Comparison of ENCODE assay signal across 16 mouse cellular contexts in the genomic region with DNA sequence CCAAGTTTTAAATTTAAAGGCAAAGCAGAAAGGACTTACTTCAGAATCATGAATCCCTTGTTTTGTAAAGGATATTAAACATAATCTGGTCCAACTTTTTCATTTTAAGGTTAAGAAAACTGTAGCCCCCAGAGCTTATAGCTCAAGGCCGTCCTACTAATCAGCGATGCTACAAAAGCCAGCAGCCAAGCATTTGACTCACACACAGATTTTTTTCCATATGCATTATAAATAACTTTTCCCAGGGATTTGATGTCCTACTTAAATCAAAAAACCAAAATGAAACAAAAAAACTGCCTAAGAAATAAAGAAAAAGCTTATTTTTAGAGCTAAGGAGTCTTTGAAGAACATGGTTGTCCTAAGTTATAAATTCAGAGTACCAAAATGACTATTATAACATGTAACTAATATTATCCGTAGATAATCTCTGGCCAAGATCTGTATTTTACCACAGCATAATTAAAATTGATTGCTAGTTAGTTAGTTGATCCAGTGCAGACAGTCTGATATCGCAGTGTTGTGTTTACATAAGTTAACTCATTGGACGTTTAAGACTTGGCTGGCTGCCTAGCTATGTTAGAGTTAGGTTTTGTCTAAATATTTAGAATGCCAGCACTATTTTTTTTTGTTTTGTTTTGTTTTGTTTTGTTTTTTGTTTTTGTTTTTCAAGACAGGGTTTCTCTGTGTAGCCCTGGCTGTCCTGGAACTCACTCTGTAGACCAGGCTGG.
"Had no signal": no experiment of that assay in that cellular context is flagged by ENCODE, and none has a peak within 500 bp of the region (broad histone marks: within the 10 kb centered on the region; RNA-seq: fewer than 3 reads in every experiment).

No protein-coding gene starts in this region.

- H3K9me3 ChIP-seq: limb, embryonic 12.5 days; liver, embryonic 15.5 days; megakaryocyte, embryonic 14.5 days; midbrain, embryonic 15.5 days; neural tube, embryonic 12.5 days had no signal

- DNase-seq: kidney, postnatal 25 days; layer of hippocampus, postnatal 36 days; lung, adult 2 months; lung, postnatal 10 days; thymus, adult 18-20 months; thymus, postnatal 14 days had no signal

- H3K9ac ChIP-seq: limb, embryonic 12.5 days; liver, embryonic 15.5 days; midbrain, embryonic 15.5 days; neural tube, embryonic 12.5 days had no signal

- ATAC-seq: intestine, postnatal 0 days; midbrain, embryonic 15.5 days had no signal

- H3K4me3 ChIP-seq: limb, embryonic 12.5 days; liver, embryonic 15.5 days; megakaryocyte, embryonic 14.5 days; midbrain, embryonic 15.5 days; neural tube, embryonic 12.5 days had no signal

- H3K36me3 ChIP-seq: liver, embryonic 15.5 days; midbrain, embryonic 15.5 days; neural tube, embryonic 12.5 days had no signal

- H3K27me3 ChIP-seq: limb, embryonic 12.5 days; liver, embryonic 15.5 days; megakaryocyte, embryonic 14.5 days; midbrain, embryonic 15.5 days; neural tube, embryonic 12.5 days had no signal

- H3K4me2 ChIP-seq: limb, embryonic 12.5 days; liver, embryonic 11.5 days; liver, embryonic 15.5 days; midbrain, embryonic 11.5 days; midbrain, embryonic 15.5 days; neural tube, embryonic 12.5 days had no signal

- H3K4me1 ChIP-seq: liver, embryonic 15.5 days; midbrain, embryonic 15.5 days; neural tube, embryonic 12.5 days had no signal

- H3K27ac ChIP-seq: limb, embryonic 12.5 days; liver, embryonic 15.5 days; macrophage; midbrain, embryonic 15.5 days; neural tube, embryonic 12.5 days; stomach, postnatal 0 days had no signal
